Mouse (Mus musculus) forelimb bud, embryonic 11.5 days (tissue): ENCODE measurements around the gene Auts2.

Source experiments
- DNase-seq: peaks from one replicate; pipeline ENCODE4 v3.0.0-alpha.2; 2012; ENCODE audit warnings: low read depth, low spot score

Gene Auts2

GRCm38 (mm10) chr5:132500817-132501231, 42.3 kb downstream of the Auts2 start:
- DNase-seq, result no peak

GRCm38 (mm10) chr5:132498896-132499295, 44.2 kb downstream of the Auts2 start:
- DNase-seq, result no peak

DNA sequence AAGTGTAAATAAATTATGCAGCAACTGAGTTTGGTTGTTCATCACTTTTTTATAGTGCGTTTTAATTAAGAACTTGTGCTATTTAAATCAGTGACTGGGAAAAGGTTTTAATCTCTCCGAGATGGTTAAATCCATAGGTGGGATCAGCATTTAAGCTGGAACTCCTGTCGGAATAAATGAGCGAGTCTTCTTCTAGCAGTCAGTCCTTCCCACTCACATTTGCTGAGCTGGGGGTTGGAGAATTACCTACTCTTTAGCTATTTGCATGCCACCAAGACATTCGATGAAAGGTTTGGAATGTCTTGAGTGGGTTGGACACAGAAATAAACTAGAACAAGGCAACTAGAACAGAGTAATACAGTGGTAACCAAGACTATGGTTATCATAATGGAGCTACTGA, 45.1 kb downstream of the Auts2 start:
- no peak for DNase-seq

- no peak for DNase-seq
Measured at GRCm38 (mm10) chr5:132492793-132493192, 50.4 kb downstream of the Auts2 start.

DNA sequence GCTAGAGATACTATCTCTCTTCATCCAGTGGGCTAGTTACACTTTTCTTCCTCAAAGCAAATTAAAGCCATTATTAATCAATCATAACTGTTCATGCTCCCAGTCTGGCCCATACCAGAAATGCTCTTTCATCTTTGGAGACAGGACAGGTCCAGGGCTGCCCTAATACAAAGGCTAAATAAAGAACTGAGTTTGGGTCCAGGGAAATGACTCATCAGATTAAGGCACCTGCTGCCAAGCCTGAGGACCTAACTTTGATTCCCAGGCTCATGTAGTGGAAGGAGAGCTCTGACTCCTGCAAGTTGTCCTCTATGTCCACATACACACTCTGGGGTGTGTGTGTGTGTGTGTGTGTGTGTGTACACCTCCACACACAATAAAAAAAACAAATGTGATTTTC, 51.1 kb downstream of the Auts2 start:
- DNase-seq, result no peak

DNA sequence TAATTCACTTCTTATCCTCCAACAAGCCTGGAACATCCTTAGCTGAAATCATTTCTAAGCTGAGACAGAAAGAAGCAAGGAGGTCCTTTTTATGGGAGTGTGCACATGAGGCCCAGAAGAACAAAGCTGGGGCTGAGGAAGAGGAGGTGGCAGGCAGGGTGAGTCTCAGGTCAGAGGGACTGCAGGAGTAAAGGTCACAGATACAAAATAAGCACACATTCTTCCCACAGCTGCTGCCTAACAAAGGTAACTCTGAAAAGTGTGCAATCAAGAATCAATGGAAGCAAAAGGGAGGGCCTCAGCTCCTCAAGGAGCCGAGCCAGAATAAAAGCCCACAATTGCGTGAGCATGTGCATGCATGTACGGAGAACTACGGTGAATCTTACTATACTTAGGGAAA, 51.6 kb downstream of the Auts2 start:
- DNase-seq, result no peak

DNA sequence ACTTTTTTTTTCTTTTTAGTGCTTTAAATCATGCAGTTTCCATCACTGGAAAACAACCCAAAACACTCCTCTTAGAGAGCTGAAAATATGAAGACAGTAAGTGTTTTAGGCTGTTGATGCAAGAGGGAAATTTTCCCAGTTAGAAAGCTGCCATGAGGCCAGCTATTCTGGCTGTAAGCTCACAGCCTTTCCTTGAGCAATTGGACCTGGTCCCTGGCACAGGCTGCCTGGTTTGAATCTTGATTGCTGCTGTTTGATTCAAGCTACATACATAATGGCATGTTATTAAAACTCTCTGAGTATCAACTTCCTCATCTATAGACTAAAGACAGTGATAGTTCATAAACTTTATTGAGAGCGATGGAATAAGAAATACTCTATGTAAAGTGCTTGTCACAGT, 52.8 kb downstream of the Auts2 start:
- no peak for DNase-seq

GRCm38 (mm10) chr5:132489736-132490313, 53.3 kb downstream of the Auts2 start:
- DNase-seq, result no peak

DNA sequence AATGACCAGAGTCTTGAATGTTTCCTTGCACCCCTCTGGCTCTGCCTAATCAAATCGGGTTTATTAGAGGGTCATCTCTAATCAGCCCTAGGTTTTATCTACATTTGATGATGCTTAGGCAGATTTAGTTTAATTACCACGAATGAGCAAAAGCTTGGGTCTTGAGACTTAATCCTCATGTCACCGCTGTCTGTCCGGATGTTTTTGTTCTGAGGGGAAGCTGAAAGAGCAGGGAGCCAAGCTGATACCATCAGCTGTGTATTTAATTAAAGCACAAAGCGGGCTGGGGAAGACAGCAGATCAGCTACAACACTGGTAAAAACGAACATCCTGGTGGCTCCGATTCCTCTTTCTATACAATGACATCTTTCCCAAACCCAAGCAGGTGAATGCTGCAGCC, 56.3 kb downstream of the Auts2 start:
- no peak for DNase-seq

GRCm38 (mm10) chr5:132485994-132486393, 57.1 kb downstream of the Auts2 start:
- no peak for DNase-seq

DNA sequence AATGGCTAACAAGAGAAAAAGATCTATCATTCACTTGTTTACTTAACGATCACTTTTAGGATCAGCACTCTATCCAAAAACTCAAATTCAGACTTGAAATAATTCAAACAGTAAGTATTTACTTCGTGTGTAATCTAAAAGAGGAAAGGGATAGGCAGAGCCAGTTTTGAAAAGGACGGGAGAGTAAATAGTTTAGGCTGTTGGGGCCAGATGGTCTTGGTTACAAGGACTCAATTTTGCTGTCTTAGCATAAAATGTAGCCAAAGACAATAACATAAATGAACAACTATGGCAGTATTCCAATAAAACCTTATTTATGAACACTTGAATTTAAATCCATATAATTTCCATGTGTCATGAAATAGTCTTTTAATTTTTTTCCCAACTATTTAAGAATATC, 57.7 kb downstream of the Auts2 start:
- DNase-seq, result no peak

- no peak for DNase-seq
Measured at GRCm38 (mm10) chr5:132481476-132481875, 61.7 kb downstream of the Auts2 start.

- no peak for DNase-seq
Measured at GRCm38 (mm10) chr5:132480461-132480860, 62.7 kb downstream of the Auts2 start.

GRCm38 (mm10) chr5:132479227-132479857, 63.8 kb downstream of the Auts2 start:
- DNase-seq, result no peak

DNA sequence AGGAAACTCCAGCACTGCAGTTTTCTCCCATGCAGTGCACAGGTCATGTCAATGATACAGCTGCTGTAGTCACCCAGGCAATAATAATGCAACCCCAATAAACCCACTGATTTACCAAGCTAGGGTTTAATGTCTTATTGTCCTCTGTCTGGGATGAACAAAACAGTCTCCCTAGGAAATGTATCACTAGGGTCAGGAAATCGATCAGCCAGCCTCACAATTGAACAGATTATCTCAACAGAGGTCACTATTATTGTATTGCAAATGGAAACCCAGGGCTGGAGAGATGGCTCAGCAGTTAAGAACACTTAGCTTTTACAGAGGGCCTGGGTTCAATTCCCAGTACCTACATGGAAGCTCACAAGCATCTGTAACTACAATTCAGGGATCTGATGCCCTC, 65.6 kb downstream of the Auts2 start:
- no peak for DNase-seq

GRCm38 (mm10) chr5:132472905-132473321, 70.2 kb downstream of the Auts2 start:
- no peak for DNase-seq

DNA sequence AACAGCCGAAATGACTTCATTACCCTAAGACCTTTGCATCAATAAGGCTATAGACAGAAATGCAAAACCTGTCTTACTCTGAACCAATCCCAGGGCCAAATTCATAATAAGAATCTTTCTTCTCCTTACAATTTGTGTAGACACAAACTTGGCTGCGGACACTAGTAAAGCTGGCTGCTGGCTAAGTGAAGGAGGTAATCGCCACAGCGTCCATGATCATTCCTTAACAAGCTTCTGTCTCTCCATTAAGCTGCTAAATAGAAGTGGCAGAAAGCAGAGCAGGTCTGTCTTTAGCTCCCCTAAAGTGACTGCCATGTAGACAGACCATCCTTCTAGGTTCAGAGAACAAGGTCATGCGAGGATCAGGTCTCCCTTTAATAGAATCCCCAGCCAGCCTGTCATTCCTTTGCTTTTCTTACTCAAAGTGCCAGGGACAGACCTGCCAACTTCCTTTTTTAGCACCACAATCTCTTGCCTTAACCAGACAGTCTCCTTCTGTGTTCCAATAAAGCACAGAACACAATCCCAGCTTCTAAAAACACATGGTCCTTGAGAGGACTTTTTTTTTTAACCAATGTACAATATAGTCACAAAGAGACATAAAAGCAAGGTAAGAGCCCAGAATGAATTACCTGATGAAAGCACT, 70.8 kb downstream of the Auts2 start:
- DNase-seq, result no peak

- DNase-seq, result no peak
Measured at GRCm38 (mm10) chr5:132467364-132467743, 75.8 kb downstream of the Auts2 start.

GRCm38 (mm10) chr5:132466427-132467363, 76.4 kb downstream of the Auts2 start:
- no peak for DNase-seq

DNA sequence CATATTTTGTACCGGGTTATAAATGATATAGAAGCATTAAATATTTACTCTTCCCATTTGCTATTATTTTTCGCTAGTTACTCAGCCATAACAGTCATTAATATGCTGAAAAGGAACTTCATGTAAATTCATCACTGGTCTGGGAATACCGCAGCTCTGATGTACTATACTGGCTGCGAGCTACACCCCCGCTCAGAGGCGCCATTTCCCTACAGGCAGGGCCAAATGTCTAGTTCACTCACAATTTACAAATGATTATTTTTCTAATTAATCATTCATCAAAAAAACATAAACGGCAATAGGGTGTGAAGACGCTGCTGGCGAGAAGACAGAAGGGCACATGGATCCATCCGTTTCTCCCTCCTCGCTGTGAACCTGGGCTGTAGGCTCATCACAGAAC, 80.6 kb downstream of the Auts2 start:
- DNase-seq, result no peak

DNA sequence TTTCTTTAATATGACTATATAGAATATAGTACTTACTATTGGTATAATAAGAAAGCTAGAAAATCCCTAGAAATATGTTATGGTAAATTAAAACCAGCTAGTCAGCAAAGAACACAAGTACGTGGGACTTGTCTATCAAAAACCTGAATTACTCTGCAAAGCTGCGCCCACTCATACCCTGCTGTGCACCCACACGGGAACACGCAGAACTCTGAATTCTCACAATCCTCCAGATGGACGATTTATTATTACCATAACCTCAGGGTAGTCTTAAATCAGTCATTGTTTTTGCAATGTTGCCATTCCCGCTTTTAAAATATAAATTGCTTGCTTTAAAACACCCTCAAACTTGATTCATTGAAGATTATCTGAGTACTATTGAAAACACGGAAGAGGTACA, 84.6 kb downstream of the Auts2 start:
- no peak for DNase-seq

DNA sequence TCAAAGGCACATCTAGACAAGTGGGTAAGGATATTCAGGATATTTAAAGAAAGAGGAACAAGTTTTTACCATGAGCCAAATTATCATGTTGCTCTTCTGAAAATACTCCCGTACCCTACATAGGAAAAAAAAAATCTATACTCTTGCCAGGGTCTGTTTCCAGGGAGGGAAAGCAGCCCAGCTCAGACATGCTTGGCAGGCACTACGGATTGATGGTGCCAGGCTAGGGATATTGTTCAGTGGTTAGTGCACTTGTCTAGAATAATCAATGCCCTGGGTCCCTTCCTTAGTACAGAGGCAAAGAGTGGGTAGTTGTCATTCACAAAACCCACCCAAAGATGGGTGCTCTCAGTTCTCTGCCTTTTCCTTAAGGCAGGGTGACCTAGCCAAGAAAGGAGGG, 90.8 kb downstream of the Auts2 start:
- DNase-seq, result no peak
